9 mouse cellular contexts compared by ENCODE assay signal in genomic region chr9:7871316-7872043, GRCm38 (mm10). TPM values are rescaled to one million over a fixed set of nuclear protein-coding genes. Genes with fewer than 3 reads are reported as not detected.
A peak's percentile ranks its signal among the peaks of the same experiment; 100 is the strongest.
DNase-seq lines count a peak whose midpoint lies in the region; ATAC-seq and TF ChIP-seq lines count a peak whose summit lies in the region.
"Had no signal": no experiment of that assay in that cellular context is flagged by ENCODE, and none has a peak within 500 bp of the region (broad histone marks: within the 10 kb centered on the region; RNA-seq: fewer than 3 reads in every experiment).

No protein-coding gene starts in this region.

- H3K9ac ChIP-seq in liver, postnatal 0 days (replicated peaks), result peak overlapping the region; percentile 73

- peak; percentile 13 for DNase-seq in embryo, embryonic 10.5 days (ENCODE audit: low spot score)
- DNase-seq in embryo, embryonic 11 days, result no peak
- peak; percentile 10 for DNase-seq in thymus, postnatal 14 days
- DNase-seq in thymus, postnatal 36 days, result no peak
- DNase-seq in liver, postnatal 0 days, result no peak
- DNase-seq in layer of hippocampus, postnatal 14 days (ENCODE audit: low spot score in 2 of 2), result no peak
- no peak for DNase-seq in adrenal gland, postnatal 14 days
- no peak for DNase-seq in cerebellum, adult 11 months
- DNase-seq: cerebellum, postnatal 36 days had no signal

- TF ChIP-seq CTCF in liver, postnatal 0 days (IDR thresholded peaks at IDR 0.05; ENCODE audit: low read depth), result no peak

- peak overlapping the region; percentile 74 for H3K4me2 ChIP-seq in liver, postnatal 0 days (ENCODE audit: low read depth, low read length)

- no peak for ATAC-seq in liver, postnatal 0 days

- peak overlapping the region; percentile 85 for H3K27ac ChIP-seq in liver, postnatal 0 days (ENCODE audit: low read depth)

- H3K36me3 ChIP-seq in liver, postnatal 0 days (replicated peaks; ENCODE audit: insufficient read depth, low read length), result peaks cover 10% of the 10 kb centered on the region

- peak overlapping the region; percentile 60 for H3K4me3 ChIP-seq in liver, postnatal 0 days (ENCODE audit: low read depth, low read length)

- H3K27me3 ChIP-seq in liver, postnatal 0 days (ENCODE audit: insufficient read depth, low read length), result no peaks in the 10 kb centered on the region

- 42% methylated on average over 4 of the region's 4 CpGs for WGBS in liver, postnatal 0 days (ENCODE audit: insufficient replicate concordance)

- peaks cover 17% of the 10 kb centered on the region for H3K4me1 ChIP-seq in liver, postnatal 0 days (ENCODE audit: insufficient read depth)

- no peaks in the 10 kb centered on the region for H3K9me3 ChIP-seq in liver, postnatal 0 days (ENCODE audit: low read length)

- no peak for TF ChIP-seq EP300 in liver, postnatal 0 days (IDR thresholded peaks at IDR 0.05; ENCODE audit: low read depth)

RNA-seq across cellular contexts. Expression of gene Birc3, which starts 1.5 kb away (rescaled TPM):
- polyA plus RNA-seq in liver, postnatal 0 days (2015; fragmentation: Nextera tagmentation; extraction: Ambion mirVana), result 7.2 and 7.8 TPM in 2 replicates
- total RNA-seq in layer of hippocampus, postnatal 14 days (2021), result 1 to 10 TPM; 3.7 to 4.2 TPM
- total RNA-seq in adrenal gland, postnatal 14 days (2021), result 19.0 and 27.8 TPM in 2 replicates

RNA-seq across cellular contexts. Expression of gene Birc2, which starts 34.6 kb away (rescaled TPM):
- 11.8 and 13.8 TPM in 2 replicates for polyA plus RNA-seq in liver, postnatal 0 days (2015; fragmentation: Nextera tagmentation; extraction: Ambion mirVana)
- total RNA-seq in layer of hippocampus, postnatal 14 days (2021), result 10 to 100 TPM; 34.9 to 35.4 TPM
- total RNA-seq in adrenal gland, postnatal 14 days (2021), result 40.6 and 46.6 TPM in 2 replicates

Comparison
In these comparisons a context has a peak if more than half of its experiments do, and no peak if none do; other contexts are left out.
1. DNase-seq: peak in embryo, embryonic 10.5 days (single experiment) and thymus, postnatal 14 days (single experiment); none in embryo, embryonic 11 days (single experiment), thymus, postnatal 36 days (0 of 2), liver, postnatal 0 days (single experiment), layer of hippocampus, postnatal 14 days (0 of 2), adrenal gland, postnatal 14 days (single experiment) and cerebellum, adult 11 months (single experiment).